ENCODE assay signal across 22 mouse cellular contexts in genomic region chr2:153544771-153545170, GRCm38 (mm10). TPM values are rescaled to one million over a fixed set of nuclear protein-coding genes. Genes with fewer than 3 reads are reported as not detected.
DNase-seq lines count a peak whose midpoint lies in the region; ATAC-seq and TF ChIP-seq lines count a peak whose summit lies in the region.
"Had no signal": no experiment of that assay in that cellular context is flagged by ENCODE, and none has a peak within 500 bp of the region (broad histone marks: within the 10 kb centered on the region; RNA-seq: fewer than 3 reads in every experiment).

No protein-coding gene starts in this region.

- no peak for ATAC-seq in forebrain, embryonic 14.5 days
- ATAC-seq in forebrain, embryonic 11.5 days (replicated peaks; ENCODE audit: low FRiP score): no peak
- ATAC-seq in liver, embryonic 16.5 days (ENCODE audit: low read depth): no peak
- ATAC-seq: forebrain, embryonic 16.5 days; midbrain, embryonic 15.5 days had no signal

- TF ChIP-seq CTCF in bone marrow macrophage, adult 2 months (IDR thresholded peaks at IDR 0.05; ENCODE audit: low read depth, low read length): no peak

- H3K4me2 ChIP-seq in forebrain, embryonic 14.5 days (ENCODE audit: low read length): no peak overlapping the region
- no peak overlapping the region for H3K4me2 ChIP-seq in forebrain, embryonic 11.5 days (ENCODE audit: low read depth, low read length, severe bottlenecking)
- peak overlapping the region; percentile 13; the same call in 1 of the 2 replicates for H3K4me2 ChIP-seq in liver, embryonic 16.5 days (ENCODE audit: low read depth, low read length)
- H3K4me2 ChIP-seq: hindbrain, embryonic 15.5 days; midbrain, embryonic 15.5 days had no signal

- TF ChIP-seq POLR2A in bone marrow macrophage, adult 2 months (IDR thresholded peaks at IDR 0.05; ENCODE audit: borderline replicate concordance, low read depth, low read length): no peak

- H3K36me3 ChIP-seq in forebrain, embryonic 14.5 days (ENCODE audit: control insufficient read depth, insufficient read depth, low read length): no peaks in the 10 kb centered on the region
- H3K36me3 ChIP-seq in forebrain, embryonic 11.5 days (ENCODE audit: control insufficient read depth, insufficient read depth, low read length): no peaks in the 10 kb centered on the region
- H3K36me3 ChIP-seq in liver, embryonic 16.5 days (ENCODE audit: control insufficient read depth, insufficient read depth): no peaks in the 10 kb centered on the region
- H3K36me3 ChIP-seq: hindbrain, embryonic 15.5 days; midbrain, embryonic 15.5 days had no signal

- no peak overlapping the region for H3K4me3 ChIP-seq in forebrain, embryonic 14.5 days (ENCODE audit: low read depth, low read length)
- H3K4me3 ChIP-seq in forebrain, embryonic 11.5 days (ENCODE audit: low read depth, low read length): no peak overlapping the region
- H3K4me3 ChIP-seq in bone marrow macrophage, adult 2 months (ENCODE audit: insufficient read depth, low read length): peak overlapping the region; percentile 41
- H3K4me3 ChIP-seq in liver, embryonic 16.5 days (ENCODE audit: low read depth, low read length): no peak overlapping the region
- H3K4me3 ChIP-seq: hindbrain, embryonic 15.5 days; midbrain, embryonic 15.5 days had no signal

- intact Hi-C loops in left cerebral cortex, postnatal 4 days (cut with DNase I): no loop called here
- intact Hi-C loops in left cerebral cortex, postnatal 10 days (cut with DNase I): no loop called here

- H3K27me3 ChIP-seq in forebrain, embryonic 14.5 days (replicated peaks; ENCODE audit: control insufficient read depth, insufficient read depth, low read length): no peaks in the 10 kb centered on the region
- H3K27me3 ChIP-seq in forebrain, embryonic 11.5 days (ENCODE audit: control insufficient read depth, insufficient read depth, low read length): no peaks in the 10 kb centered on the region
- no peaks in the 10 kb centered on the region for H3K27me3 ChIP-seq in liver, embryonic 16.5 days (ENCODE audit: control insufficient read depth, insufficient read depth, low read depth, low read length)
- H3K27me3 ChIP-seq: hindbrain, embryonic 15.5 days; midbrain, embryonic 15.5 days had no signal

- H3K27ac ChIP-seq in forebrain, embryonic 14.5 days (ENCODE audit: low read depth, low read length): no peak overlapping the region
- H3K27ac ChIP-seq in forebrain, embryonic 11.5 days (ENCODE audit: low read depth, low read length): no peak overlapping the region
- H3K27ac ChIP-seq in bone marrow macrophage, adult 2 months (ENCODE audit: insufficient read depth, low read depth, low read length): peak overlapping the region; percentile 100
- H3K27ac ChIP-seq in liver, embryonic 16.5 days (ENCODE audit: low read length): peak overlapping the region; percentile 67
- H3K27ac ChIP-seq: hindbrain, embryonic 15.5 days; midbrain, embryonic 15.5 days had no signal

- 78% methylated on average over 4 of the region's 4 CpGs for WGBS in forebrain, embryonic 14.5 days
- WGBS in forebrain, embryonic 11.5 days: 78% methylated on average over 4 of the region's 4 CpGs
- WGBS in liver, embryonic 16.5 days (ENCODE audit: insufficient replicate concordance): 43% methylated on average over 4 of the region's 4 CpGs

- peak; percentile 23 for DNase-seq in forebrain, embryonic 14.5 days (ENCODE audit: low spot score)
- no peak for DNase-seq in forebrain, embryonic 11.5 days (ENCODE audit: low spot score)
- peak; percentile 71 for DNase-seq in left cerebral cortex, postnatal 4 days
- DNase-seq in left cerebral cortex, postnatal 10 days (ENCODE audit: extremely low spot score in 1 of 2, low spot score in 2 of 2): no peak
- no peak for DNase-seq in urinary bladder, adult 2 months (ENCODE audit: low spot score)
- DNase-seq in gastrocnemius, postnatal 25 days: no peak
- DNase-seq: adrenal gland, postnatal 14 days; cerebellum, postnatal 25 days; heart, adult 11 months; heart, postnatal 14 days; kidney, adult 18-20 months; kidney, postnatal 14 days; lung, adult 2 months; right cerebral cortex, postnatal 4 days had no signal

- no peaks in the 10 kb centered on the region for H3K9me3 ChIP-seq in forebrain, embryonic 14.5 days (replicated peaks; ENCODE audit: control insufficient read depth, low read length)
- H3K9me3 ChIP-seq in forebrain, embryonic 11.5 days (ENCODE audit: control insufficient read depth, low read length): no peaks in the 10 kb centered on the region
- no peaks in the 10 kb centered on the region for H3K9me3 ChIP-seq in liver, embryonic 16.5 days (replicated peaks; ENCODE audit: control insufficient read depth, low read length)
- H3K9me3 ChIP-seq: hindbrain, embryonic 15.5 days; midbrain, embryonic 15.5 days had no signal

- H3K4me1 ChIP-seq in forebrain, embryonic 14.5 days (ENCODE audit: control insufficient read depth, insufficient read depth, low read length): peaks cover 13% of the 10 kb centered on the region
- peaks cover 8% of the 10 kb centered on the region for H3K4me1 ChIP-seq in forebrain, embryonic 11.5 days (replicated peaks; ENCODE audit: control insufficient read depth, insufficient read depth, low read length)
- peaks cover 78% of the 10 kb centered on the region for H3K4me1 ChIP-seq in bone marrow macrophage, adult 2 months (ENCODE audit: control insufficient read depth, insufficient read depth, low read length)
- H3K4me1 ChIP-seq in liver, embryonic 16.5 days (ENCODE audit: control insufficient read depth, low read depth, low read length): peaks cover 71% of the 10 kb centered on the region

- H3K9ac ChIP-seq in forebrain, embryonic 14.5 days (ENCODE audit: low read length): no peak overlapping the region
- no peak overlapping the region for H3K9ac ChIP-seq in forebrain, embryonic 11.5 days (ENCODE audit: low read length)
- H3K9ac ChIP-seq in liver, embryonic 16.5 days (ENCODE audit: low read depth, low read length): 0 out of 2 replicates have a peak overlapping the region, but pooled peaks have one; percentile 12
- H3K9ac ChIP-seq: hindbrain, embryonic 15.5 days; midbrain, embryonic 15.5 days had no signal

RNA-seq across cellular contexts. Expression of gene Nol4l, which starts 15.0 kb away (rescaled TPM):
- polyA plus RNA-seq in forebrain, embryonic 14.5 days (2014; fragmentation: Nextera tagmentation; extraction: Ambion mirVana): 31.4 and 42.0 TPM in 2 replicates
- 25.6 and 26.2 TPM in 2 replicates for polyA plus RNA-seq in forebrain, embryonic 11.5 days (2014; fragmentation: Nextera tagmentation; extraction: Ambion mirVana)
- 100 to 1,000 TPM; 111 to 122 TPM for total RNA-seq in left cerebral cortex, postnatal 4 days (2021)
- 10 to 100 TPM; 55.5 to 62.5 TPM for total RNA-seq in left cerebral cortex, postnatal 10 days (2021)
- 15.9 and 19.2 TPM in 2 replicates for polyA plus RNA-seq in bone marrow macrophage, adult 2 months (2012; ENCODE audit: insufficient read depth, insufficient read length, missing spikeins)
- 3.9 and 4.3 TPM in 2 replicates for polyA plus RNA-seq in liver, embryonic 16.5 days (2015; fragmentation: Nextera tagmentation; extraction: Ambion mirVana)
- 11.7 and 15.8 TPM in 2 replicates for polyA plus RNA-seq in urinary bladder, adult 2 months (2012; rRNA removed)
- 1 to 10 TPM; 1.4 to 1.6 TPM for total RNA-seq in gastrocnemius, postnatal 25 days (2021)

RNA-seq across cellular contexts. Expression of gene 4930404H24Rik, which starts 52.2 kb away (rescaled TPM):
- not detected in 2 replicates for polyA plus RNA-seq in forebrain, embryonic 14.5 days (2014; fragmentation: Nextera tagmentation; extraction: Ambion mirVana)
- not detected in 2 replicates for polyA plus RNA-seq in forebrain, embryonic 11.5 days (2014; fragmentation: Nextera tagmentation; extraction: Ambion mirVana)
- not detected for total RNA-seq in left cerebral cortex, postnatal 4 days (2021)
- not detected for total RNA-seq in left cerebral cortex, postnatal 10 days (2021)
- not detected in 2 replicates for polyA plus RNA-seq in bone marrow macrophage, adult 2 months (2012; ENCODE audit: insufficient read depth, insufficient read length, missing spikeins)
- not detected in 2 replicates for polyA plus RNA-seq in liver, embryonic 16.5 days (2015; fragmentation: Nextera tagmentation; extraction: Ambion mirVana)
- not detected in 2 replicates for polyA plus RNA-seq in urinary bladder, adult 2 months (2012; rRNA removed)
- not detected for total RNA-seq in gastrocnemius, postnatal 25 days (2021)
- total RNA-seq: adrenal gland, postnatal 14 days; gastrocnemius, adult 18-20 months; heart, postnatal 14 days; layer of hippocampus, postnatal 10 days; neutrophil, adult 5-6 weeks had no signal
- polyA plus RNA-seq: forebrain, embryonic 16.5 days; hindbrain, embryonic 15.5 days; lung, adult 2 months; midbrain, embryonic 15.5 days had no signal

Comparison
In these comparisons a context has a peak if more than half of its experiments do, and no peak if none do; other contexts are left out.
1. DNase-seq: peak in forebrain, embryonic 14.5 days (single experiment) and left cerebral cortex, postnatal 4 days (single experiment); none in forebrain, embryonic 11.5 days (single experiment), left cerebral cortex, postnatal 10 days (0 of 2), urinary bladder, adult 2 months (single experiment) and gastrocnemius, postnatal 25 days (single experiment).
2. H3K27ac ChIP-seq: peak in bone marrow macrophage, adult 2 months (single experiment) and liver, embryonic 16.5 days (single experiment); none in forebrain, embryonic 14.5 days (single experiment) and forebrain, embryonic 11.5 days (single experiment).